Comparison of ENCODE assay signal across 14 mouse cellular contexts in the genomic region with DNA sequence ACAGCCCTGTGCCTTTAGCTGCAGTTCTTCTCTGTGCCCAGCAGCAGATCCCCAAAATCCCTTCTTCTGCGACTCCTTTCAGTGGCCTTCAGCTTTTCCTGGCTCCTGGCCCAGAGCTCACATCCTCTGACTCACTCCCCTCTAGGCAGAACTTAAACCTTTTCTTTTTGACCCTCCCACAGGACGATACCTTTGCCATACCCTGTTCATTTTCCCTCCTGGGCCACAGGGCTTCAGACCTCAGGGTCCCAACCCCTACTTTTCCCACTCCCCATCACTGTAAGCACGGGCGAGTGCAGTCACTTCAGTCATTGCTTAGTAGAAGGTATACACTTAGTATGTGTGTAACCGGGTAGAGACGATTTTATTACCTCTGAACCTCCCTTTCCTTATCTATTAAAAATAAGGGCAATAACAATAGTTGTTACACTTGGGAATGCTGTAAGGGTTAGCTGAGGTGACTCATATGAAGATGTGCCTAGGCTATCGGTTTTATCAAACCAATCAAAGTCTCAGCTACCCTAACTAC. TPM values are rescaled to one million over a fixed set of nuclear protein-coding genes. Genes with fewer than 3 reads are reported as not detected.
DNase-seq lines count a peak whose midpoint lies in the region; ATAC-seq and TF ChIP-seq lines count a peak whose summit lies in the region.
"Had no signal": no experiment of that assay in that cellular context is flagged by ENCODE, and none has a peak within 500 bp of the region (broad histone marks: within the 10 kb centered on the region; RNA-seq: fewer than 3 reads in every experiment).

No protein-coding gene starts in this region.

- no peak overlapping the region for H3K27ac ChIP-seq in heart, embryonic 15.5 days
- H3K27ac ChIP-seq in small intestine, adult 2 months (ENCODE audit: insufficient read depth, low read depth, low read length) = peak overlapping the region; percentile 53
- H3K27ac ChIP-seq in midbrain, embryonic 13.5 days = no peak overlapping the region
- H3K27ac ChIP-seq: embryonic facial prominence, embryonic 15.5 days; hindbrain, embryonic 14.5 days had no signal

- H3K27me3 ChIP-seq in heart, embryonic 15.5 days = no peaks in the 10 kb centered on the region
- no peaks in the 10 kb centered on the region for H3K27me3 ChIP-seq in small intestine, adult 2 months (ENCODE audit: control insufficient read depth, insufficient read depth, low read length)
- H3K27me3 ChIP-seq in midbrain, embryonic 13.5 days = peaks cover 21% of the 10 kb centered on the region
- H3K27me3 ChIP-seq: CH12.LX had no signal

- peak overlapping the region; percentile 47; the same call in 1 of the 2 replicates for H3K4me2 ChIP-seq in heart, embryonic 15.5 days
- no peak overlapping the region for H3K4me2 ChIP-seq in midbrain, embryonic 13.5 days (replicated peaks)
- H3K4me2 ChIP-seq: embryonic facial prominence, embryonic 15.5 days; hindbrain, embryonic 14.5 days had no signal

- H3K9ac ChIP-seq in heart, embryonic 15.5 days = no peak overlapping the region
- no peak overlapping the region for H3K9ac ChIP-seq in midbrain, embryonic 13.5 days (replicated peaks)
- H3K9ac ChIP-seq: embryonic facial prominence, embryonic 15.5 days; hindbrain, embryonic 14.5 days had no signal

- TF ChIP-seq POLR2A in small intestine, adult 2 months (IDR thresholded peaks at IDR 0.05; ENCODE audit: low read depth, low read length) = no peak

- no peaks in the 10 kb centered on the region; the same call in none of the 2 replicates for H3K4me1 ChIP-seq in heart, embryonic 15.5 days (replicated peaks)
- peaks cover 11% of the 10 kb centered on the region; the same call in 1 of the 2 replicates for H3K4me1 ChIP-seq in small intestine, adult 2 months (ENCODE audit: control insufficient read depth, insufficient read depth, insufficient read length, low read length)
- 0 out of 2 replicates have a peak, but pooled peaks cover 3% of the 10 kb centered on the region for H3K4me1 ChIP-seq in midbrain, embryonic 13.5 days (replicated peaks)
- H3K4me1 ChIP-seq: embryonic facial prominence, embryonic 15.5 days had no signal

- ATAC-seq in heart, embryonic 15.5 days (replicated peaks; ENCODE audit: insufficient number of reproducible peaks, insufficient read depth, low FRiP score, low read depth) = no peak
- no peak for ATAC-seq in midbrain, embryonic 13.5 days

- WGBS in heart, embryonic 15.5 days = 51% methylated on average over 7 of the region's 7 CpGs
- WGBS in small intestine, adult 2 months = 29% methylated on average over 7 of the region's 7 CpGs
- WGBS in midbrain, embryonic 13.5 days = 77% methylated on average over 7 of the region's 7 CpGs

- DNase-seq in heart, adult 11 months = no peak
- DNase-seq in ovary, adult 18-20 months (ENCODE audit: low spot score) = peak; percentile 19
- no peak for DNase-seq in ovary, postnatal 14 days (ENCODE audit: low spot score)
- peak; percentile 68 for DNase-seq in adrenal gland, postnatal 25 days
- no peak for DNase-seq in embryo, embryonic 10.5 days (ENCODE audit: low spot score)
- DNase-seq: lung, postnatal 10 days had no signal

- no peaks in the 10 kb centered on the region for H3K36me3 ChIP-seq in heart, embryonic 15.5 days
- H3K36me3 ChIP-seq in small intestine, adult 2 months (ENCODE audit: control insufficient read depth, insufficient read depth, low read length) = no peaks in the 10 kb centered on the region
- no peaks in the 10 kb centered on the region for H3K36me3 ChIP-seq in midbrain, embryonic 13.5 days
- H3K36me3 ChIP-seq: embryonic facial prominence, embryonic 15.5 days had no signal

- no peaks in the 10 kb centered on the region for H3K9me3 ChIP-seq in heart, embryonic 15.5 days (replicated peaks)
- H3K9me3 ChIP-seq in midbrain, embryonic 13.5 days = no peaks in the 10 kb centered on the region
- H3K9me3 ChIP-seq: embryonic facial prominence, embryonic 15.5 days had no signal

- H3K4me3 ChIP-seq in heart, embryonic 15.5 days = 0 out of 2 replicates have a peak overlapping the region, but pooled peaks have one; percentile 4
- peak overlapping the region; percentile 8 for H3K4me3 ChIP-seq in small intestine, adult 2 months (ENCODE audit: low read depth, low read length)
- H3K4me3 ChIP-seq in midbrain, embryonic 13.5 days (replicated peaks) = no peak overlapping the region
- H3K4me3 ChIP-seq: embryonic facial prominence, embryonic 15.5 days had no signal

- TF ChIP-seq CTCF in small intestine, adult 2 months (IDR thresholded peaks at IDR 0.05; ENCODE audit: extremely low read depth, insufficient read length, insufficient replicate concordance, low read depth, low read length) = no peak

RNA-seq across cellular contexts. Expression of a gene that starts 7.0 kb away (rescaled TPM):
- polyA plus RNA-seq in heart, embryonic 15.5 days (2015; fragmentation: Nextera tagmentation; extraction: Ambion mirVana) = not detected in 2 replicates
- total RNA-seq in adrenal gland, postnatal 25 days (2021) = not detected in 2 replicates
- polyA plus RNA-seq in small intestine, adult 2 months (2012; rRNA removed) = not detected in 2 replicates
- polyA plus RNA-seq in midbrain, embryonic 13.5 days (2015; fragmentation: Nextera tagmentation; extraction: Ambion mirVana) = 0.27 and 0.35 TPM in 2 replicates
- total RNA-seq: adrenal gland, adult 18-20 months; CH12.LX had no signal
- polyA plus RNA-seq: hindbrain, embryonic 14.5 days; stomach, embryonic 14.5 days had no signal

RNA-seq across cellular contexts. Expression of a gene that starts 25.5 kb away (rescaled TPM):
- 0.19 and 0.72 TPM in 2 replicates for polyA plus RNA-seq in heart, embryonic 15.5 days (2015; fragmentation: Nextera tagmentation; extraction: Ambion mirVana)
- total RNA-seq in adrenal gland, postnatal 25 days (2021) = 0.29 TPM in 1 of 2 replicates, not detected in the other
- polyA plus RNA-seq in small intestine, adult 2 months (2012; rRNA removed) = 9.9 and 28.5 TPM in 2 replicates
- polyA plus RNA-seq in midbrain, embryonic 13.5 days (2015; fragmentation: Nextera tagmentation; extraction: Ambion mirVana) = 0.11 and 0.18 TPM in 2 replicates
- total RNA-seq: CH12.LX had no signal

Comparison
In these comparisons a context has a peak if more than half of its experiments do, and no peak if none do; other contexts are left out.
1. DNase-seq: peak in ovary, adult 18-20 months (single experiment) and adrenal gland, postnatal 25 days (single experiment); none in heart, adult 11 months (single experiment), ovary, postnatal 14 days (single experiment) and embryo, embryonic 10.5 days (single experiment).